Comparison of ENCODE assay signal across 20 mouse cellular contexts in genomic region chr9:40639536-40640187, GRCm38 (mm10). TPM values are rescaled to one million over a fixed set of nuclear protein-coding genes. Genes with fewer than 3 reads are reported as not detected.
DNase-seq lines count a peak whose midpoint lies in the region; ATAC-seq lines count a peak whose summit lies in the region.
"Had no signal": no experiment of that assay in that cellular context is flagged by ENCODE, and none has a peak within 500 bp of the region (broad histone marks: within the 10 kb centered on the region; RNA-seq: fewer than 3 reads in every experiment).

No protein-coding gene starts in this region.

- H3K4me1 ChIP-seq in forebrain, embryonic 15.5 days, result peaks cover 38% of the 10 kb centered on the region
- H3K4me1 ChIP-seq in forebrain, embryonic 10.5 days, result peaks cover 53% of the 10 kb centered on the region
- H3K4me1 ChIP-seq in hindbrain, embryonic 10.5 days (replicated peaks), result peaks cover 54% of the 10 kb centered on the region
- H3K4me1 ChIP-seq in hindbrain, embryonic 14.5 days (replicated peaks; ENCODE audit: control insufficient read depth, insufficient read depth, low read length), result peaks cover 23% of the 10 kb centered on the region
- peaks cover 38% of the 10 kb centered on the region for H3K4me1 ChIP-seq in midbrain, embryonic 13.5 days (replicated peaks)
- H3K4me1 ChIP-seq in midbrain, embryonic 11.5 days (ENCODE audit: control insufficient read depth, insufficient read depth, low read length), result peaks cover 17% of the 10 kb centered on the region

- no peak overlapping the region for H3K9ac ChIP-seq in forebrain, embryonic 15.5 days (replicated peaks)
- H3K9ac ChIP-seq in hindbrain, embryonic 14.5 days, result no peak overlapping the region
- H3K9ac ChIP-seq in midbrain, embryonic 13.5 days (replicated peaks), result no peak overlapping the region
- H3K9ac ChIP-seq in midbrain, embryonic 11.5 days (ENCODE audit: low read length), result no peak overlapping the region
- H3K9ac ChIP-seq: embryonic facial prominence, embryonic 12.5 days; limb, embryonic 13.5 days had no signal

- H3K27me3 ChIP-seq in forebrain, embryonic 15.5 days, result no peaks in the 10 kb centered on the region
- peaks cover 35% of the 10 kb centered on the region for H3K27me3 ChIP-seq in forebrain, embryonic 10.5 days (ENCODE audit: poor library complexity, severe bottlenecking)
- peaks cover 23% of the 10 kb centered on the region for H3K27me3 ChIP-seq in hindbrain, embryonic 10.5 days (ENCODE audit: insufficient read depth, poor library complexity, severe bottlenecking)
- H3K27me3 ChIP-seq in hindbrain, embryonic 14.5 days (ENCODE audit: control insufficient read depth, insufficient read depth, low read length), result no peaks in the 10 kb centered on the region
- no peaks in the 10 kb centered on the region for H3K27me3 ChIP-seq in midbrain, embryonic 13.5 days
- H3K27me3 ChIP-seq in midbrain, embryonic 11.5 days (ENCODE audit: control insufficient read depth, insufficient read depth, low read length), result no peaks in the 10 kb centered on the region
- H3K27me3 ChIP-seq: limb, embryonic 13.5 days had no signal

- H3K9me3 ChIP-seq in forebrain, embryonic 15.5 days, result no peaks in the 10 kb centered on the region
- no peaks in the 10 kb centered on the region for H3K9me3 ChIP-seq in forebrain, embryonic 10.5 days
- H3K9me3 ChIP-seq in hindbrain, embryonic 10.5 days, result no peaks in the 10 kb centered on the region
- no peaks in the 10 kb centered on the region for H3K9me3 ChIP-seq in hindbrain, embryonic 14.5 days (ENCODE audit: control insufficient read depth, low read length)
- no peaks in the 10 kb centered on the region for H3K9me3 ChIP-seq in midbrain, embryonic 13.5 days
- no peaks in the 10 kb centered on the region for H3K9me3 ChIP-seq in midbrain, embryonic 11.5 days (ENCODE audit: control insufficient read depth, low read length)
- H3K9me3 ChIP-seq: embryonic facial prominence, embryonic 12.5 days; limb, embryonic 13.5 days had no signal

- DNase-seq in forebrain, embryonic 10.5 days (ENCODE audit: extremely low spot score, low spot score), result no peak
- DNase-seq in hindbrain, embryonic 10.5 days (ENCODE audit: low spot score), result no peak
- DNase-seq in hindbrain, embryonic 14.5 days (ENCODE audit: low spot score), result no peak
- no peak for DNase-seq in midbrain, embryonic 11.5 days (ENCODE audit: low spot score, missing footprints)
- peak; percentile 19 for DNase-seq in fibroblast of lung, adult 2 months (ENCODE audit: low read depth)
- DNase-seq in retina, postnatal 1 day, result no peak
- DNase-seq: lung, adult 2 months; right cerebral cortex, adult 18-20 months; spleen, adult 18-20 months had no signal

- ATAC-seq in forebrain, embryonic 15.5 days (replicated peaks), result no peak
- ATAC-seq in hindbrain, embryonic 14.5 days (ENCODE audit: low FRiP score), result no peak
- no peak for ATAC-seq in midbrain, embryonic 13.5 days
- no peak for ATAC-seq in midbrain, embryonic 11.5 days (ENCODE audit: low FRiP score)

- no peak overlapping the region for H3K4me3 ChIP-seq in forebrain, embryonic 15.5 days
- H3K4me3 ChIP-seq in forebrain, embryonic 10.5 days, result no peak overlapping the region
- H3K4me3 ChIP-seq in hindbrain, embryonic 10.5 days, result no peak overlapping the region
- H3K4me3 ChIP-seq in hindbrain, embryonic 14.5 days (replicated peaks; ENCODE audit: low read length), result no peak overlapping the region
- no peak overlapping the region for H3K4me3 ChIP-seq in midbrain, embryonic 13.5 days (replicated peaks)
- H3K4me3 ChIP-seq in midbrain, embryonic 11.5 days (ENCODE audit: low read depth, low read length), result no peak overlapping the region
- H3K4me3 ChIP-seq: embryonic facial prominence, embryonic 12.5 days; layer of hippocampus, adult 2 months; left cerebral cortex, adult 2 months; limb, embryonic 13.5 days had no signal

- no peak overlapping the region for H3K4me2 ChIP-seq in forebrain, embryonic 15.5 days (replicated peaks)
- no peak overlapping the region for H3K4me2 ChIP-seq in hindbrain, embryonic 14.5 days (replicated peaks)
- no peak overlapping the region for H3K4me2 ChIP-seq in midbrain, embryonic 13.5 days (replicated peaks)
- H3K4me2 ChIP-seq in midbrain, embryonic 11.5 days, result no peak overlapping the region
- H3K4me2 ChIP-seq: embryonic facial prominence, embryonic 12.5 days had no signal

- H3K36me3 ChIP-seq in forebrain, embryonic 15.5 days, result no peaks in the 10 kb centered on the region
- H3K36me3 ChIP-seq in forebrain, embryonic 10.5 days (replicated peaks), result no peaks in the 10 kb centered on the region
- H3K36me3 ChIP-seq in hindbrain, embryonic 10.5 days, result no peaks in the 10 kb centered on the region
- H3K36me3 ChIP-seq in hindbrain, embryonic 14.5 days (replicated peaks; ENCODE audit: control insufficient read depth, insufficient read depth), result no peaks in the 10 kb centered on the region
- no peaks in the 10 kb centered on the region for H3K36me3 ChIP-seq in midbrain, embryonic 13.5 days
- H3K36me3 ChIP-seq in midbrain, embryonic 11.5 days (ENCODE audit: control insufficient read depth, insufficient read depth, low read length), result no peaks in the 10 kb centered on the region
- H3K36me3 ChIP-seq: embryonic facial prominence, embryonic 12.5 days; limb, embryonic 13.5 days had no signal

- peak overlapping the region; percentile 94 for H3K27ac ChIP-seq in forebrain, embryonic 15.5 days (replicated peaks)
- H3K27ac ChIP-seq in forebrain, embryonic 10.5 days, result no peak overlapping the region
- H3K27ac ChIP-seq in hindbrain, embryonic 10.5 days, result peak overlapping the region; percentile 67; the same call in 1 of the 2 replicates
- no peak overlapping the region for H3K27ac ChIP-seq in hindbrain, embryonic 14.5 days
- H3K27ac ChIP-seq in midbrain, embryonic 13.5 days, result peak overlapping the region; percentile 91
- no peak overlapping the region for H3K27ac ChIP-seq in midbrain, embryonic 11.5 days (ENCODE audit: low read depth, low read length)
- H3K27ac ChIP-seq: embryonic facial prominence, embryonic 12.5 days; left cerebral cortex, adult 2 months; limb, embryonic 13.5 days had no signal

- 70% methylated on average over 10 of the region's 10 CpGs for WGBS in forebrain, embryonic 15.5 days
- 93% methylated on average over 10 of the region's 10 CpGs for whole genome bisulfite sequencing in forebrain, embryonic 10.5 days
- WGBS in hindbrain, embryonic 10.5 days, result 86% methylated on average over 10 of the region's 10 CpGs
- 71% methylated on average over 10 of the region's 10 CpGs for WGBS in hindbrain, embryonic 14.5 days
- WGBS in midbrain, embryonic 13.5 days, result 86% methylated on average over 10 of the region's 10 CpGs
- 88% methylated on average over 10 of the region's 10 CpGs for WGBS in midbrain, embryonic 11.5 days

RNA-seq across cellular contexts. Expression of gene Gm21915, which starts 30.8 kb away (rescaled TPM):
- not detected in 2 replicates for polyA plus RNA-seq in forebrain, embryonic 15.5 days (2015; fragmentation: Nextera tagmentation; extraction: Ambion mirVana)
- polyA plus RNA-seq in forebrain, embryonic 10.5 days (2016; fragmentation: Nextera tagmentation; extraction: Ambion mirVana), result not detected in 2 replicates
- polyA plus RNA-seq in hindbrain, embryonic 10.5 days (2016; fragmentation: Nextera tagmentation; extraction: Ambion mirVana), result not detected in 2 replicates
- not detected in 2 replicates for polyA plus RNA-seq in hindbrain, embryonic 14.5 days (2014; fragmentation: Nextera tagmentation; extraction: Ambion mirVana)
- polyA plus RNA-seq in midbrain, embryonic 13.5 days (2015; fragmentation: Nextera tagmentation; extraction: Ambion mirVana), result not detected in 2 replicates
- polyA plus RNA-seq in midbrain, embryonic 11.5 days (2014; fragmentation: Nextera tagmentation; extraction: Ambion mirVana), result not detected in 2 replicates
- polyA plus RNA-seq: C2C12; embryonic facial prominence, embryonic 12.5 days; heart, embryonic 16.5 days; kidney, embryonic 14.5 days; limb, embryonic 13.5 days; lung, adult 2 months; macrophage; stomach, embryonic 16.5 days had no signal

RNA-seq across cellular contexts. Expression of gene Clmp, which starts 46.1 kb away (rescaled TPM):
- polyA plus RNA-seq in forebrain, embryonic 15.5 days (2015; fragmentation: Nextera tagmentation; extraction: Ambion mirVana), result 53.9 and 56.3 TPM in 2 replicates
- 14.7 and 15.4 TPM in 2 replicates for polyA plus RNA-seq in forebrain, embryonic 10.5 days (2016; fragmentation: Nextera tagmentation; extraction: Ambion mirVana)
- 33.7 and 37.0 TPM in 2 replicates for polyA plus RNA-seq in hindbrain, embryonic 10.5 days (2016; fragmentation: Nextera tagmentation; extraction: Ambion mirVana)
- polyA plus RNA-seq in hindbrain, embryonic 14.5 days (2014; fragmentation: Nextera tagmentation; extraction: Ambion mirVana), result 56.6 and 62.9 TPM in 2 replicates
- polyA plus RNA-seq in midbrain, embryonic 13.5 days (2015; fragmentation: Nextera tagmentation; extraction: Ambion mirVana), result 43.6 and 45.8 TPM in 2 replicates
- polyA plus RNA-seq in midbrain, embryonic 11.5 days (2014; fragmentation: Nextera tagmentation; extraction: Ambion mirVana), result 26.2 and 29.7 TPM in 2 replicates

Comparison
In these comparisons a context has a peak if more than half of its experiments do, and no peak if none do; other contexts are left out.
1. H3K27ac ChIP-seq: peak in forebrain, embryonic 15.5 days (single experiment), hindbrain, embryonic 10.5 days (single experiment) and midbrain, embryonic 13.5 days (single experiment); none in forebrain, embryonic 10.5 days (single experiment), hindbrain, embryonic 14.5 days (single experiment) and midbrain, embryonic 11.5 days (single experiment).